Mouse (Mus musculus) cerebellum, postnatal 14 days (tissue): ENCODE data around the gene H1foo.

ENCODE experiments used
- DNase-seq, 2 experiments: peaks; one replicate each; pipeline ENCODE4 v3.0.0; 2021; ENCODE audit warnings: mixed read lengths in 2 of 2

The H1foo gene

DNA sequence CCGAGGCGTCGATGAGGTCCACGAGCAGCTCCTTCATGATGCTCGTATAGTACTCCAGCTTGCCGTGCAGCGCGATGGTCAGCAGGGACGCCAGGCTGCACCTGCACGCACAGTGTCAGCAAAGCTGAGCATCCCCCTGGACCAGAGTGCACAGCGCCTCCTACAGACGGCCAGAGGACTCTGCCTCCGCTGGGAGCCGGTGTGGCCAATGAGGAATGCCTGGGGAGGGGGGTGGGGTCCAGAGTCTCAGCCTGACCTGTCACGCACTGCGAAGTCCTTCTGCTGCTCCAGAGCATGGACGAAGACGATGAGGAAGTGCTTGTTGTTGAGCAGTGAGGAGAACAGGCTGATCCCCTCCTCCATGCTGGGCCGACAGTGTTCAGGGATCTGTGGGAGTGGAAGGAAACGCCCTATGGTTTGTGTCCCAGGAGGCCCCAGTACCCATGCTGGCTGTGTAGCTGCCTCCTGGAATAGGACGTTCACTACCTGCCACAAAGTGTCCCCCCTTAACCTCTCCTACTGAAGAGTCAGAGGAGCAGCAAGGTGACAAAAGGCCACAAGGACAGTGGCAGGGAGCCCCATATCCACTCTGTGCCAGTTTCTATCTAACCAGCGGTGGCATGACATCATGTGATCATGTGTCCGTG lies 17.8 kb downstream of the H1foo start:
- DNase-seq = no peak

- DNase-seq = no peak
Observed at GRCm38 (mm10) chr6:115963656-115964055, 18.9 kb downstream of the H1foo start.

DNA sequence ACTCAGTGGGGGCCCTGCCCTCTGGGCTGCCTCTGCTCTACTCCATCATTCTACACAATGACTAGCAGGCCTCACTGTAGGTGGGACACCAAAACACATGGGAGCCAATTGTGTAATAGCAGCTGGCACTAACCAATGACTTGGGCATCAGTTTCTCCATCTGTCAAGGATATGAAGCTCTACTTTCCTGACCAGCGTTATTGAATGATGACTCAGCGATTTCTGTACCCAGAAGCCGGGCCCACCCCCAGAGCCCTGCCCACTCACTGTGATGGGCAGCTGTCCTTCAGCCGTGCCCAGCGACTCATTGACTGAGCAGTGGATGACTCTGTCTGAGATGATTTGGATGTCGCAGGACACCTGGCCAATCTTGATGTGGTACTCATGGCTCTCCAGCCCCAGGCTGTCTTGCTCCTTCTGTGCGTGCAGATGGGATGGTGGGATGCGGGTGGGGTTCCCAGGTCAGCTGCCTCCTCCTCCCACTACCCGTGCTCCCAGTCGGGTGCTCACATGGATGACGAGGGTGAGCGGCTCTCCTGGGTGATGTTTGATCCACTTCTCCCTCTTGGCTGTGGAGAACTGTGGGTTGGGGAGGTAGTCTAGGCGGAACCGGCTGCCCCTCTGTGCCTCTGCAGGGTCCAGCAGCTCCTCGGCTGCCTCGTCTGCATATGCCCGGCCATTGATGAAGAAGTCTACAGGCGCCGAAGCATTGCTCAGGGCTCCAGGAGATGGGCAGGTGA lies 21.7 kb downstream of the H1foo start:
- DNase-seq = no peak

- DNase-seq = peak; percentile 75 to 80
Observed at GRCm38 (mm10) chr6:115967291-115967880, 22.6 kb downstream of the H1foo start.

GRCm38 (mm10) chr6:115968086-115968485 lies 23.3 kb downstream of the H1foo start:
- DNase-seq = peak; percentile 87 to 89

DNA sequence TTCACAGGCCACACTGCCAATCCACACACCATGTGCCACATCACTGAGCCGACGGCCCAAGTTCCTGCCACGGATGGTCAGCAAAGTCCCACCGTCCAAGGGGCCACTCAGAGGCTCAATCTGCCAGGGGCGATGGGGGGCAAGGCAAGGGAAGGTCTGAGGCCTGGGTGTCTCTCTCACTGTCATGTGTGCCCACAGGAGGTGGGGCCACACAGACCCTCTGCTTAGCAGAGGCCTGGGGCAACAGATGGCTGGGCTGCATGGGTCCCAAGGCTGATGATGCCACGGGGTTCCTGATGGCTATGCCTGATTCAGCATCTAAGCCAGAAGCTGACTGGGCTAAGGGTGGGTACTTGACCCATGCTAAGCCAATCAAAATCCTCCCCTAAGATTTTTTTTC lies 24.0 kb downstream of the H1foo start:
- peak; percentile 62 to 68 for DNase-seq

- DNase-seq = peak; percentile 62 to 70
Observed at GRCm38 (mm10) chr6:115969103-115969502, 24.4 kb downstream of the H1foo start.

DNA sequence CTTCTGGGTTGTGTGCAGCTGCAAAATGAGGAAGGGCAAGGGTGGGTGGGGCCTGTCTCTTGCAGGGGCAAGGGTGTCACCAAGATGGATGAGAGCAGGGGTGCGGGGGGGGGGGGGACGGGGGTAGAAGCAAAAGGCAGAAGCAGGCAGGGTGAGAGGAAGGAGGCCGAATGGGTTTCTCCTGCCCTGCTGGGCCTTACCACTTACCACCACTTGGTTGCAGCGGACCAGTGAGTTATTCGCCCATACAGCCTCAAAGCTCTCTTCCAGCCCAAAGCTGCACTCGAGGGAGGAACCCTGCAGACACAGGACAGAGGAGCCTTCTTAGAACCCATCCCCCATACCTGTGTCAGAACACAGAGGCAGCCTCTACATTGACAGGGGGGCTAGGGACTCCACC lies 25.2 kb downstream of the H1foo start:
- no peak for DNase-seq

GRCm38 (mm10) chr6:115971273-115972060 lies 26.7 kb downstream of the H1foo start:
- no peak for DNase-seq

DNA sequence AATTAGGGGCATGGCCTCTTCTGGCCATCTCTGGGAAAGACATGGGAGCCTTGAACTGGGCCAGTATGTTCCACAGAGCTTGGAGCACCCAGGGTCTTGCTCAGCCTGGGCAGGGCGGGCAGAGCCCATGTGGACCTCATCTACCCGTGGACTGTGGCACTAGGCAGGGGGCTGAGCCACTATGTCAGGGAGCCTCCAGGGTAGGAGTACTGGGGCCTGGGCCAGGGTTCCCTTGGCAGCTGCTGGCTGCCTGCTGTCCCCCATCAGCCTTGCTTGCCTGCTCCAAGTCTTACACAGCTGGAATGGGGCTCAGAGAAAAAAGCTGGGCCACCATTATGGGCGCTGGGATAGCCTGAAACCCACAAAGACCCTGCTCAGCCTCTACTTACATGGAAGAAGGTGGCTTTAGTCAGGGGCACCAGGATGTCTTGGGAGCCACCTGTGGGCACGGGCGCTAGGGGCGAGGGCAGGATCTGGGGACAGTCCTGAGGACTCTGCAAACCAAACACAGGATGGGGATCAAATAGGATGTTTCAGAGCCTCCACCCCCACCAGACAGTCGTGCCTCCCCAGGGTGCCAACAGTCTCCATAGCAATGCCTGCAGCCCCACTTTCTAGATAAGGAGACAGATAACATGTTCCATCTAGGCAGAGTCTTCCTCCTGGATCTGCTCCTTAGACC lies 27.5 kb downstream of the H1foo start:
- no peak for DNase-seq

DNA sequence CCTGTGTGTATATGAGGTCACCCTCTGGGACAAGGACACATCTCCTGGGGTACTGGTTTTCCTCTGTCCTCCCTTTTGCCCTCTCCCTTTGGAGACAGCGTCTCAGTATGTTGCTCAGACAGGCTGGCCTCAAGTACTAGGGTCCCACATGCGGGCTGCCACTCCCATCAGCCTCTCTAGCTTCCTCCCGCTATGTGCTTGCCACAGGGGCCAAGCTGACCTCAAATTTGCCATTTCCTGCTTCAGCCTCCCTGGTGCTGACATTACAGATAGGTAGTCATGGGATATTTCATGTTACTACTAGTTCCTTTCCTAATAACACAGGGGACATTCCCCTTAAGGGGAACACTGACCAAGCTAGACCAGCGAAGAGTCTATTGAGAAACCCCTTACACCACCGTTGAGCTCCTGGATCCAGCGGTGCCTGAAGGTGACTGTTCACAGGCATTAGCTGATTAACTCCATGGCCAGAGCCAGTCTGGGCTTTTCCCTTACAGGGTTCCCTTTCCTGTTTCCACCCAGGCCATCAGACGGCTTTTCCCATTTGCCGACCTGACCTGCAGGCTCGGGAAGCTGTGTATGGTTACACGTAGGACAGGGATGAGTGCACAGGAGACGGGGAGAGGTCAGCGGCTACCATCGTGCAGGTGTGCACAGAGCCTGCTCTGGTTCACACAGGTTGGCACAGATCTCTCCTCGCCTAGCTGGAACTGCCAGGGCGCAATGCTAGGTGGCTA lies 28.6 kb downstream of the H1foo start:
- no peak for DNase-seq

GRCm38 (mm10) chr6:115973881-115974662 lies 29.3 kb downstream of the H1foo start:
- peak in 1 of 2 experiments; percentile 69 for DNase-seq

DNA sequence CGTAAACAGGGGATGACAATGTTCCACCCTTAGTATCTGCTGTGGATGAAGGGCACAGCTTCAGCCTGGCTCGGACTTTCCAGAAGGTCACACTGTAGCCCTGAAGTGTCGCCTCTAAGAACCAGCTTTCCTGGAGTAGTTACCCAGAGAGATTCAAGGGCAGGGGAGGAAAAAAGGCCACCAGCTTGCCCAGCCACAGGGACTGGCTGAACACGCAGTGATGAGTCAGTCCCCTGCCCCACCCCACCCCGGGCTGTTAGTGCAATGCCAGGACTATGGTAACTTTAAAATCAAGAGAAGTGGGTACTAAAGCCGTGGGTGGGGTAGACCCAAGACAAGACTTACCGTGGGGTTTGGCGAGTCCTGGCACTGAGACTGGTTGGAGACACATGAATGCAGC lies 30.9 kb downstream of the H1foo start:
- DNase-seq = no peak

- DNase-seq = no peak
Observed at GRCm38 (mm10) chr6:115977810-115978209, 33.1 kb downstream of the H1foo start.

DNA sequence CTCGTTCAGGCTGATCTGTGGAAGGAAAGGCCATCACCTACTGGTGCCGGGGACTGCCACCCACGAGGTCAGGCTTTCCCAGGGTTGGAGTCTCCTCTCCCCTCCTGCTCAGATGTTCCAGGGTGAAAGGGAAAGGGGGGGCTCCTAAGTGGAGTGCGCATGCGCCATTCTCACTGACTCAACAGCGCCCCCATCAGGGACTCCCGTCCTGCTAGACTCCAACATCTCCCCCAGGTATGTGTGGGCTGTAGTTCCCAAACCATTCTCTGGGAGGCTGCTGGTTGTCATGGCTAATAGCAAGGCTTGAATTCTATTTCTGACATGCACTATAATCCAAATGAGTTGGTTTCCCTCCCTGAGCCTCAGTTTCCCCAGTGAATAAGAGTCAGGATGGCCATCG lies 33.9 kb downstream of the H1foo start:
- DNase-seq = peak in 1 of 2 experiments; percentile 68

GRCm38 (mm10) chr6:115982889-115983288 lies 38.2 kb downstream of the H1foo start:
- DNase-seq = no peak

DNA sequence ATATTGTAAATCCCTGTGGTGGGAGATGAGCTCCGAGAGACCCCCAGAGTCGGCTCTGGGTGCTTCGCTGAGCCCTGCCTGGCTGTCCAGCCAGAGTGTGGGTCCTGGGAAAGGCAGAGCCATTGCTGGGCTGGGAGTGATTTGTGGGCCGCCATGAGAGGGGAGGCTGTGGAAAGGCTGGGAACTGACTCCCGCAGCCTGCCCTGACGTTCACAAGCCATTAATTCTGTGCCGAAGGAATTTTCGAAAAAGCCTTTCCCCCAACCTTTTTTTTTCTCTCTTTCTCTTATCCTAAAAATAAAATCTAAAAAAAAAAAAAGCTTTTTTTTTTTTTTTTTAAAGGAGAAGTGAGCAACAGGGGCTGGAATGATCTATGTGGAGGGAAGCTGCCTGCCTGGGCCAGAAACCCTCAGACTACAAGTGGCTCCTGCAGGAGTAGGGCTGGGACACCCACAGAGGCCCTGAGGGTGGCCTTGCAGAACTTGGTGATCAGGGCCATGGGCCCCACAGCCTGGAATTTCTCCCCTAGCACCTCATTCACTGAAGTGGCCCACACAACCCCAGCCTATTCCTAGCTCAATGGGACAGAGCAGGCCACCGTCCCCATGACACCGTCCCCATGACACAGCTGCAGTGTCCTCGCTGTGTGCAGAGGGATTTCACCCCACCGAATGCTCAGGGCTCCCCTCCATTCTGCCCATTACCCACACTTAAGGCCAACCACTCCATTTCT lies 38.7 kb downstream of the H1foo start:
- DNase-seq = no peak

DNA sequence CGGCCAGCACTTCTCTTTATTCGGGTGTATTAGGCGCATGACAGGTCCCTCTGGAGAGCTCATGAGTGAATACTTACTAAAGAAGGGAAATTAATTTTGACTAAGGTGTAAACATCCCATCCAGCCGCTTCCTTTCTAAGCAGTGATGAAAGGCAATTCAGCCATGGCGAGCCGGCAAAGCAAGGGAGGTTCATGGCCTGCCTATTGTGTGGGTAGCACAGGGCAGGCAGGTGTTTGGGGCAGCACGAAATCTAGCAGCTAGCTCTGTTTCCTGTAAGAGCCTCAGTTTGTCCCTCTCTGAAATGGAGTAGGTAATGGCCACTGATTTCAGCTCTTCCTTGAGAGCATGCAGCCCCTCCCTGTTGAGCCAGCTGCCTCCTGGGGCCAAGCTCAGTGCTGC lies 39.8 kb downstream of the H1foo start:
- DNase-seq = no peak

- no peak for DNase-seq
Observed at GRCm38 (mm10) chr6:115985622-115986021, 40.9 kb downstream of the H1foo start.

DNA sequence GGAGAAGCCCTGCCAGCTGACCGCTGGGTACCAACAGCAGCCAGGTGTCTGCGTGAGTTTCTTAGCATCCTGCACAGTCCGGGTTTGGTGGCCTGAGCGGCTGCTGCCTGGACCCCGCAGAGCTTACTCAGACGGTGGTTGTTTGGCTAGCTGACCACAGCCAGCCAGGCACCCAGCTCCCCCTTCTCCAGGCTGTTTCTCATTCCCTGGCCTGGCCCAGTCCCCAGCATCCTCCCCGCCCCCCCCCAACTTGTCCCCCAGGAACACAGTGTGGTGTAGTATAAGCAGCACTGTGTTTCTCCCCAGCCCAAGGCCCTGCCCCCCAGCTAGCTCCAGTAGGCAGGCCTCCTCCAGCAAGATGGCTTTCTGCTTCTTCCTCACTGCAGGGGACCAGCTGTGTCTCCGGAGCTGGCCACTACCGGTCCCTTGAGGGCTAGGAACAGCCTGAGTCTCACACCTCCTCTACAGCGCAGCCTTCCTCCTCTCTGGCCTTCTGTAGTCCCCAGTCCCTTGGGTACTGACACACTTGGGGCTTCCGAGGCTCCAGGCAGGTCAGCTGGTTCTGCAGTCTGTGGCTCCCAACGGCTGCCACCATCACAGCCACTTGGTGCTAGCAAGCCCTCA lies 41.8 kb downstream of the H1foo start:
- no peak for DNase-seq
